Mouse (Mus musculus): ENCODE measurements around the gene Kalrn. TPM values are rescaled to one million over a fixed set of nuclear protein-coding genes. Genes with fewer than 3 reads are reported as not detected.

Gene Kalrn
- polyA plus RNA-seq, 1 experiment from 2014 or later, result 14.4 TPM

DNA sequence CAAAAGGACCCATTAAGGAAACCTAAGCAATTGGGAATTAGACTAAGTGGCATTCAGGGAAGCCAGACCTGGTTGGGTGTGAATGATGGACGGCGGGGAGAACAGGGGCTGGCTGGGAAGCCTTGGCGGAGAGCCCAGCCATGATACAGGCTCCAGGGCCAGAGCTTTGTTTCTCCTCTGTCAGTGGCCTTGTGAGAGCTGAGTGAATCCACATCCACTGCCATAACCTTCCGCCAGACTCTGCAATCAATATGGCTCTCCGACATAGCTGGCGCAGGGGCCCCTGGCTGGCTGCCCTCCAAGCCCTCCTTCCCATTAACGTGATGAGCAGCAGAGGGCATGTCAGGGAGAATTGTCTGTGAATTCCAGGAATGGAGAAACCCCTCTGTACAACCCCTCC is 117.0 kb downstream of the Kalrn start:
- no peaks in the 10 kb centered on the region for H3K36me3 ChIP-seq
- H3K9me3 ChIP-seq, result no peaks in the 10 kb centered on the region
- H3K4me3 ChIP-seq (replicated peaks), result no peak overlapping the region
- peak; percentile 82 for ATAC-seq
- H3K4me2 ChIP-seq (replicated peaks), result no peak overlapping the region
- H3K27me3 ChIP-seq (replicated peaks), result no peaks in the 10 kb centered on the region
- peaks cover 7% of the 10 kb centered on the region; the same call in 1 of the 2 replicates for H3K4me1 ChIP-seq (replicated peaks)
- peak overlapping the region; percentile 33; the same call in 1 of the 2 replicates for H3K27ac ChIP-seq
- no peak overlapping the region for H3K9ac ChIP-seq
- 25% methylated on average over 7 of the region's 7 CpGs for WGBS

- WGBS, result 36% methylated on average over 7 of the region's 7 CpGs
- no peak overlapping the region for H3K9ac ChIP-seq
- ATAC-seq, result no peak
- H3K27me3 ChIP-seq (replicated peaks), result no peaks in the 10 kb centered on the region
- H3K9me3 ChIP-seq, result no peaks in the 10 kb centered on the region
- no peaks in the 10 kb centered on the region for H3K36me3 ChIP-seq
- no peak overlapping the region for H3K27ac ChIP-seq
- no peak overlapping the region for H3K4me2 ChIP-seq (replicated peaks)
- H3K4me1 ChIP-seq (replicated peaks), result peaks cover 12% of the 10 kb centered on the region
- no peak overlapping the region for H3K4me3 ChIP-seq (replicated peaks)
Observed at GRCm38 (mm10) chr16:34445666-34446065, 127.7 kb downstream of the Kalrn start.

DNA sequence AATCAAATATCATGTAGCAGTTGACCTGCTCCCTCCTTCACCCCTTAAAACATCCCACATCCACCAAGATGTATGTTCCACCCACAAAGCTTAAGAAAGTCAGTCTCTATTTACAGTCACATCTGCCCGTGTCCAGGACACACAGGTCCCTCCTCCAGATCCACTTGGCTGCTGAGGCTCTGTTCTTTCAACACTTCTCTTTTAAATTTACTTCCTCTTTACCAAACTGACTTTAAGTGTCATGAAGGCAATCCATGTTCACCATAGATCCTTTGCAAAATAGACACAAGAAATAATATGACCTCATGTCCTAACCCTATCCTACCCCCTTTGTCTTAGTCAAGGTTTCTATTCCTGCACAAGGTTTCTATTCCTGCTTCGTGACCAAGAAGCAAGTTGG is 131.6 kb downstream of the Kalrn start:
- WGBS, result 42% methylated on average over 2 of the region's 2 CpGs
- Histone ChIP-seq H3K4me1 (replicated peaks) (peaks cover 20% of the 10 kb centered on the region), H3K9me3 (no peaks in the 10 kb centered on the region), H3K4me2 (replicated peaks) (no peak overlapping the region), H3K9ac (no peak overlapping the region), H3K4me3 (replicated peaks) (no peak overlapping the region), H3K27me3 (replicated peaks) (no peaks in the 10 kb centered on the region), H3K27ac (peak overlapping the region; percentile 79; the same call in 1 of the 2 replicates), H3K36me3 (no peaks in the 10 kb centered on the region)
- ATAC-seq, result peak; percentile 48; the same call in 1 of the 2 replicates

DNA sequence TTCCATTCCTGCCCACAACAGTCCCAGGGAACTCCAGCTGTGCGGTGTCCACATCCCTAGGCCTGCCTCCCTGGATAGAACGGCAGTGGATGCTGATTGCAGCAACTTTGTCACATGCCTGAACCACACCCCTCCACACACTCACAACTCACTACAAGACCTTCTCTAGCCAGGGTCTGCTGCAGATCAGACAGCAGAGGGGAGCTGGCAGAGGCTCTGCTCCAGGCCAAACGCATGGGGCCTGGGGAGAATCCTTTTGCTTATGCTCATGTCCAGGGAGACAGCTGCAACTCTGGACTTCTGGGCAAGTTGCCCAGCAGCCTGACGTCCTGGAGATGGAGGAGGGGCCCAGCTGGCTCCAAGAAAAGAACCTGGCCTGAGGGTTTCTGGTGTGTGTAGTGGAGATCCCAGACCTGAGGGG is 132.3 kb downstream of the Kalrn start:
- Histone ChIP-seq H3K36me3 (no peaks in the 10 kb centered on the region), H3K4me2 (replicated peaks) (no peak overlapping the region), H3K27me3 (replicated peaks) (no peaks in the 10 kb centered on the region), H3K4me3 (replicated peaks) (no peak overlapping the region), H3K9ac (no peak overlapping the region), H3K4me1 (replicated peaks) (peaks cover 20% of the 10 kb centered on the region), H3K9me3 (no peaks in the 10 kb centered on the region), H3K27ac (peak overlapping the region; percentile 79)
- WGBS, result 21% methylated on average over 4 of the region's 4 CpGs
- ATAC-seq, result peak; percentile 94

GRCm38 (mm10) chr16:34440019-34440615 is 133.2 kb downstream of the Kalrn start:
- no peaks in the 10 kb centered on the region for H3K36me3 ChIP-seq
- no peaks in the 10 kb centered on the region for H3K27me3 ChIP-seq (replicated peaks)
- 62% methylated on average over 8 of the region's 8 CpGs for WGBS
- no peak overlapping the region for H3K9ac ChIP-seq
- no peak overlapping the region for H3K4me2 ChIP-seq (replicated peaks)
- no peaks in the 10 kb centered on the region for H3K9me3 ChIP-seq
- no peak overlapping the region for H3K4me3 ChIP-seq (replicated peaks)
- peak overlapping the region; percentile 79 for H3K27ac ChIP-seq
- H3K4me1 ChIP-seq (replicated peaks), result peaks cover 20% of the 10 kb centered on the region
- no peak for ATAC-seq

GRCm38 (mm10) chr16:34430131-34430530 is 143.2 kb downstream of the Kalrn start:
- H3K4me1 ChIP-seq (replicated peaks), result peaks cover 12% of the 10 kb centered on the region
- no peaks in the 10 kb centered on the region for H3K36me3 ChIP-seq
- no peak for ATAC-seq
- H3K9me3 ChIP-seq, result no peaks in the 10 kb centered on the region
- H3K4me2 ChIP-seq (replicated peaks), result no peak overlapping the region
- H3K4me3 ChIP-seq (replicated peaks), result no peak overlapping the region
- H3K27me3 ChIP-seq (replicated peaks), result no peaks in the 10 kb centered on the region
- 85% methylated on average over 5 of the region's 5 CpGs for WGBS
- no peak overlapping the region for H3K27ac ChIP-seq
- H3K9ac ChIP-seq, result no peak overlapping the region

DNA sequence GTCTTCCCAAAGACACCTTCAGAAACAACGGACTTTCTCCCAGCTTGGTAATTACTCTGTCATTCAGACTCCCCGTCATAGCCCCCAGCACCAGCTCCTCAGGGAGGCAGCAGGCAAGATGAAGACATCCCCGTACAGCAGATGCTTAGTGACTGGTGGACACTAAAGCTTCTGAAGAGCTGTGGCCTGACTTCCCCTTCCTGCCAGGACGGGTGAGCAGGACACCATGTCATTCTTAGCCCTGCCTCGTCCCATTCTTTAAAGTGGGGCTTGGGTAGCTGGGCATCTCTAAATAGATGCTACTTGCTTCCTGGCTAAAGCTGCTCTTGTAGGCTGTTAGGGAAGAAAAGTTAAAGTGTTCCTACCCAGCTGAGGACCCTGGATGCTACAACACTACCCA is 145.7 kb downstream of the Kalrn start:
- H3K4me3 ChIP-seq (replicated peaks), result no peak overlapping the region
- H3K4me1 ChIP-seq (replicated peaks), result peaks cover 10% of the 10 kb centered on the region
- H3K27me3 ChIP-seq (replicated peaks), result no peaks in the 10 kb centered on the region
- H3K9me3 ChIP-seq, result no peaks in the 10 kb centered on the region
- H3K27ac ChIP-seq, result no peak overlapping the region
- H3K4me2 ChIP-seq (replicated peaks), result no peak overlapping the region
- no peak for ATAC-seq
- no peak overlapping the region for H3K9ac ChIP-seq
- WGBS, result 59% methylated on average over 5 of the region's 5 CpGs
- no peaks in the 10 kb centered on the region for H3K36me3 ChIP-seq

- Histone ChIP-seq H3K9ac (no peak overlapping the region), H3K4me2 (replicated peaks) (no peak overlapping the region), H3K9me3 (no peaks in the 10 kb centered on the region), H3K4me1 (replicated peaks) (peaks cover 12% of the 10 kb centered on the region), H3K36me3 (no peaks in the 10 kb centered on the region), H3K27me3 (replicated peaks) (no peaks in the 10 kb centered on the region), H3K4me3 (replicated peaks) (no peak overlapping the region), H3K27ac (no peak overlapping the region)
- no peak for ATAC-seq
- WGBS, result 39% methylated on average over 6 of the region's 6 CpGs
Observed at GRCm38 (mm10) chr16:34421473-34421872, 151.9 kb downstream of the Kalrn start.

GRCm38 (mm10) chr16:34417966-34418365 is 155.4 kb downstream of the Kalrn start:
- no peaks in the 10 kb centered on the region for H3K9me3 ChIP-seq
- H3K9ac ChIP-seq, result no peak overlapping the region
- H3K27ac ChIP-seq, result no peak overlapping the region
- H3K27me3 ChIP-seq (replicated peaks), result no peaks in the 10 kb centered on the region
- 71% methylated on average over 3 of the region's 3 CpGs for WGBS
- peaks cover 22% of the 10 kb centered on the region for H3K4me1 ChIP-seq (replicated peaks)
- no peak for ATAC-seq
- H3K36me3 ChIP-seq, result no peaks in the 10 kb centered on the region
- no peak overlapping the region for H3K4me3 ChIP-seq (replicated peaks)
- H3K4me2 ChIP-seq (replicated peaks), result no peak overlapping the region

GRCm38 (mm10) chr16:34417383-34417782 is 155.9 kb downstream of the Kalrn start:
- H3K27me3 ChIP-seq (replicated peaks), result no peaks in the 10 kb centered on the region
- H3K4me2 ChIP-seq (replicated peaks), result no peak overlapping the region
- H3K36me3 ChIP-seq, result no peaks in the 10 kb centered on the region
- H3K9me3 ChIP-seq, result no peaks in the 10 kb centered on the region
- no peak overlapping the region for H3K4me3 ChIP-seq (replicated peaks)
- no peak overlapping the region for H3K27ac ChIP-seq
- H3K9ac ChIP-seq, result no peak overlapping the region
- peaks cover 22% of the 10 kb centered on the region for H3K4me1 ChIP-seq (replicated peaks)
- WGBS, result 65% methylated on average over 3 of the region's 3 CpGs
- no peak for ATAC-seq

- Histone ChIP-seq H3K9me3 (no peaks in the 10 kb centered on the region), H3K27me3 (replicated peaks) (no peaks in the 10 kb centered on the region), H3K36me3 (no peaks in the 10 kb centered on the region), H3K4me2 (replicated peaks) (no peak overlapping the region; the same call in 1 of the 2 replicates), H3K4me1 (replicated peaks) (peaks cover 22% of the 10 kb centered on the region), H3K9ac (no peak overlapping the region), H3K27ac (peak overlapping the region; percentile 28), H3K4me3 (replicated peaks) (no peak overlapping the region)
- WGBS, result 47% methylated on average over 7 of the region's 7 CpGs
- ATAC-seq, result no peak
Observed at GRCm38 (mm10) chr16:34414581-34414980, 158.8 kb downstream of the Kalrn start.

DNA sequence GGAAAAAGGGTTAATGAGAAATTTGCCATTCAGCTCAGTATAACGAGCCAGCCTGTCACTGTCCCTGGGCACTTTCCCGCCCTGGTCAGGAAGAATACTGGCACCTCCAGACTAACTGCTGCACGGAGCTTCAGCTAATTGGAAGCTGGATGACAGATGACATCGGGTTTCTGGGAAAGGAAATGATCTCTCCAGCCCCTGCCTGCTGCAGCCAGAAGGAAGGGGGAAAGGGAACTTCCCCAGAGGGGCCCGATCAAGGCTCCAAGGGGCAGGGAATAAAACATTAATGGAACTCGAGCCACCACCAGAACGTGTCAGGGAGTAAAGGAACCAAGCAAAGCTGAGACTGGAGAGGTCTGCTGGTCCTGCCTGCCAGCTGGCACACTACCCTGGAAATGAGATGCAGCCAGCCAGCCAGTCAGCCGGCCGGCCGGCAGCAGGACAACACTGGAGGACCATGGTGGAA is 159.4 kb downstream of the Kalrn start:
- Histone ChIP-seq H3K27ac (peak overlapping the region; percentile 28), H3K4me1 (replicated peaks) (peaks cover 22% of the 10 kb centered on the region), H3K9me3 (no peaks in the 10 kb centered on the region), H3K36me3 (no peaks in the 10 kb centered on the region), H3K4me2 (replicated peaks) (no peak overlapping the region; the same call in 1 of the 2 replicates), H3K27me3 (replicated peaks) (no peaks in the 10 kb centered on the region), H3K9ac (no peak overlapping the region), H3K4me3 (replicated peaks) (no peak overlapping the region)
- WGBS, result 30% methylated on average over 10 of the region's 10 CpGs
- ATAC-seq, result peak; percentile 31; the same call in 1 of the 2 replicates

GRCm38 (mm10) chr16:34407036-34407435 is 166.3 kb downstream of the Kalrn start:
- no peaks in the 10 kb centered on the region for H3K27me3 ChIP-seq (replicated peaks)
- no peak overlapping the region for H3K9ac ChIP-seq
- H3K9me3 ChIP-seq, result no peaks in the 10 kb centered on the region
- no peak overlapping the region for H3K4me3 ChIP-seq (replicated peaks)
- no peak for ATAC-seq
- WGBS, result 75% methylated on average over 8 of the region's 8 CpGs
- no peaks in the 10 kb centered on the region for H3K4me1 ChIP-seq (replicated peaks)
- H3K27ac ChIP-seq, result no peak overlapping the region
- H3K4me2 ChIP-seq (replicated peaks), result no peak overlapping the region
- H3K36me3 ChIP-seq, result no peaks in the 10 kb centered on the region
